Mouse (Mus musculus) stomach, embryonic 15.5 days (tissue): ENCODE measurements at regions not wholly inside any gene's neighbourhood (a gene's known extent, or its start where the extent isn't known, plus 50 kb on each side); places are given as distances from the start of the nearest gene placed in this dataset.

Source experiments
- ATAC-seq: fragments of 200-750 bp; cut with Nextera tagmentation; 2 replicates; pipeline ENCODE4 v1.8.0; 2017; ENCODE audit warnings: low read depth, moderate number of reproducible peaks, moderate TSS enrichment; ENCODE audit not compliant: insufficient read depth, low FRiP score
- H3K27ac ChIP-seq: fragments of 300-500 bp; sonication (generic); 2 replicates; pipeline ENCODE4 v1.5.1; 2015; ENCODE audit warnings: mild to moderate bottlenecking, inconsistent platforms
- H3K27me3 ChIP-seq: fragments of 300-500 bp; sonication (generic); replicated peaks from 2 replicates; pipeline ENCODE4 v1.6.1; 2015; ENCODE audit warnings: inconsistent platforms
- H3K36me3 ChIP-seq: fragments of 300-500 bp; sonication (generic); 2 replicates; pipeline ENCODE4 v1.6.1; 2015; ENCODE audit warnings: inconsistent platforms
- H3K4me1 ChIP-seq: fragments of 300-500 bp; sonication (generic); 2 replicates; pipeline ENCODE4 v1.6.1; 2015; ENCODE audit warnings: inconsistent platforms
- H3K4me2 ChIP-seq: fragments of 300-500 bp; sonication (generic); 2 replicates; pipeline ENCODE4 v1.6.1; 2015; ENCODE audit warnings: mild to moderate bottlenecking, inconsistent platforms
- H3K4me3 ChIP-seq: fragments of 300-500 bp; sonication (generic); replicated peaks from 2 replicates; pipeline ENCODE4 v1.5.1; 2015; ENCODE audit warnings: inconsistent platforms
- H3K9ac ChIP-seq: fragments of 300-500 bp; sonication (generic); 2 replicates; pipeline ENCODE4 v1.6.1; 2015; ENCODE audit warnings: inconsistent platforms
- H3K9me3 ChIP-seq: fragments of 300-500 bp; sonication (generic); 2 replicates; pipeline ENCODE4 v1.6.1; 2016; ENCODE audit warnings: inconsistent platforms
- WGBS: fragments of 180-500 bp; shearing (Covaris S2); methylation state at CpG from one replicate; pipeline ENCODE4 v1.1.7; 2015; 5-methylcytosine and 5-hydroxymethylcytosine counted together

DNA sequence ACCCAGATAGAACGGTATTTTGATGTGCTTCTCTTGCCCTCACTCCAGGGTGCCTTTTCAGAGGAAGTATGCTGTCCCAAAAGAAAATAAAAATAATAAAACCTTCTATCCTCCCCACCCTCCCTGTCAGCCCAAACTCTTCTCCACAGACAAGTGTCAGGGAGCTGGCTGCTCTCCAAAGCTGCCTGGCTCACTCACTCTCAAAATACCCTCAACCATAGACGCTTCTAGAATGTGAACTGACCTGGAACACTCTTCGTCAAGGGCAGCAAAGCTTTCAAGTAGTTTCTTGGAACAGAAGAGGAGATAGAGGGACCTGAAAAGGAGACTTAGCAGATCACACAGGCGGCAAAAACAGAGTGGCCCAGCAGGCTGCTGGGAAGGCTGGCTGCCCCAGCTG lies 291.4 kb upstream of the Zmiz1 start:
- Histone ChIP-seq H3K9ac (no peak overlapping the region), H3K9me3 (no peaks in the 10 kb centered on the region), H3K27ac (no peak overlapping the region), H3K4me2 (no peak overlapping the region), H3K4me1 (peaks cover 9% of the 10 kb centered on the region; the same call in 1 of the 2 replicates), H3K4me3 (no peak overlapping the region), H3K27me3 (no peaks in the 10 kb centered on the region), H3K36me3 (no peaks in the 10 kb centered on the region)
- 47% methylated on average over 4 of the region's 4 CpGs for WGBS
- ATAC-seq: no peak

DNA sequence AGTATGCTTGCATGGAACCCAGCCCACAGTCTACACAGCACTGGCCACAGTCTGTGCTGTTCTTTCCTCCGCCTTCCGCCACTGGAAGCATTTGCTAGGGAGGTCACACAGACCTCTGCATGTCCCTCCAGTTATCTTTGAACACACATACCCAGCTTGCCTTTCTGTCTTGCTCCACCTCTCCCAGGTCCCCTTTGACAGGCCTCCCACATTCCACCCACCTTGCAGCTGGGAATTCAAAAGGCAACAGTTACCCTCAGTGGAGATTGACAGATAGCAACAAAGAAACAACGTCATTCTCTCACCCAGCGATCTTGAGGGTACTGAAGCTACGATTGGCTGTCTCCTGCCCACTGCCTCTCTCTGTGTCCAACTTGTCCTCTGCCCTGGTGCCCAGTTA lies 290.7 kb upstream of the Zmiz1 start:
- no peak overlapping the region for H3K4me2 ChIP-seq

DNA sequence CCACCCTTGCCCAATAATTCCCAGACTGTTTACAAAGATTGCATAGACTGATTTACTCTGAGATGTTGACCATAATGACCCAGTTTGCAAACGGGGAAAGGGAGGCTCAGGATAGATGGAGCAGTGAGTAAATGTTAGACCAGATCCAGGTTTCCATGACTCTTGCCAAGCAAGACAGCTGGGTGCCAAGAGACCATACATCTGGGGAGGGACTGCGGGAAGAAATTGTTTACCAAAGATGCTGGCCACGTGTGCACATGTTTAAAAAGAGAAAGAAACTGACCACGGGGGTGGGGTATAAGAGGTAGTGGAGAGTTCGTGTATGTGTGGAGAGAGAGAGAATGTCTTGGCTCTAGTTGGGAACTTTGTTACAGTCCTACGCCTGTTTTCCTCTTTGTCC lies 285.7 kb upstream of the Zmiz1 start:
- no peak for ATAC-seq
- Histone ChIP-seq H3K27me3 (no peaks in the 10 kb centered on the region), H3K9ac (no peak overlapping the region), H3K4me1 (0 out of 2 replicates have a peak, but pooled peaks cover 14% of the 10 kb centered on the region), H3K36me3 (no peaks in the 10 kb centered on the region), H3K27ac (no peak overlapping the region), H3K9me3 (no peaks in the 10 kb centered on the region), H3K4me2 (no peak overlapping the region), H3K4me3 (no peak overlapping the region)
- 33% methylated on average over 6 of the region's 6 CpGs for WGBS

More for the DNA sequence above, 290.7 kb upstream of the Zmiz1 start:
- ATAC-seq: no peak
- Histone ChIP-seq H3K9ac (no peak overlapping the region), H3K4me3 (no peak overlapping the region), H3K27me3 (no peaks in the 10 kb centered on the region), H3K4me1 (peaks cover 12% of the 10 kb centered on the region; the same call in 1 of the 2 replicates), H3K36me3 (no peaks in the 10 kb centered on the region), H3K27ac (no peak overlapping the region), H3K9me3 (no peaks in the 10 kb centered on the region)
- 52% methylated on average over 5 of the region's 5 CpGs for WGBS

DNA sequence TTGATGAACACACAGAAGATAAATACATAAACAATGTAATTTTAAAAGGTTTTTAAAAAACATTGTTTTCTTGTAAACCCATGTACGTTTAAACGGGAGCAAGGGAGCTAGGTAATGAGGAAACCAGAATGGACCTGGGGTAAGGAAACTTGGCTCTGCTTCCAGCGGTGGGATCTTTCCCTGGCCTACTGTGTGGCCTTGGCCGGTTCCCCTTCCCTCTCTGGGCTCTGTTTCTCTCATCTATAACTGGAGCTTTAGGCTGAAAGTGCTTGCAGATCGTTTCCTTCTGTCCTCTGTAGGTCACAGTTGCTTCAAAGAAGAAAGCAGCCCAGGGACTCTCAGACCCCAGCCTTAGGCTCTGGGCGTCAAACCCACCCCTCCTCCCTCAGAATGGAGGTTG lies 285.1 kb upstream of the Zmiz1 start:
- H3K27ac ChIP-seq: no peak overlapping the region
- no peak for ATAC-seq
- H3K4me1 ChIP-seq: 0 out of 2 replicates have a peak, but pooled peaks cover 12% of the 10 kb centered on the region
- no peaks in the 10 kb centered on the region for H3K36me3 ChIP-seq
- no peak overlapping the region for H3K4me3 ChIP-seq
- no peak overlapping the region for H3K4me2 ChIP-seq
- no peak overlapping the region for H3K9ac ChIP-seq
- H3K9me3 ChIP-seq: no peaks in the 10 kb centered on the region
- H3K27me3 ChIP-seq: no peaks in the 10 kb centered on the region
- 66% methylated on average over 6 of the region's 6 CpGs for WGBS

DNA sequence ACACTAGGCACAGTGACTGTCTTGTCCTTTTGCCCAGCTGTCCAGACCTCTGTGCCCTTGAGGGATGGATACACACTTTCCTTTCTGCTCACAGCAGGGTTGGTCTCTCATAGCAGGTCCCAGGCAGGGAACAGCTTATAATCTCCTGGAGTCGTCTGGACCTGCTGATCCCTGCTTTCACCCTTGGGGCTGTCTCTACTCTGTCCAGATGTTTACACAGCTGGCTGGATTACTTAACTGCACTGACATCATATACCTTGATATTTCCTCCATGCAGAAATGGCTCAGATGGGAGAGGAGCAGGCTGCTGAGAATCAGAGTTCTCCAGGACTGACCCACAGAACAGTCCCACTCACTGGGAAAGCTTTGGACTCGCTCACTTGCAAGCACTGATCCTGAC lies 284.6 kb upstream of the Zmiz1 start:
- ATAC-seq: no peak; the same call in 1 of the 2 replicates
- no peaks in the 10 kb centered on the region for H3K36me3 ChIP-seq
- no peaks in the 10 kb centered on the region for H3K9me3 ChIP-seq
- no peak overlapping the region for H3K27ac ChIP-seq
- H3K4me3 ChIP-seq: no peak overlapping the region
- H3K27me3 ChIP-seq: no peaks in the 10 kb centered on the region
- WGBS: 34% methylated on average over 2 of the region's 2 CpGs
- H3K4me1 ChIP-seq: 0 out of 2 replicates have a peak, but pooled peaks cover 12% of the 10 kb centered on the region
- no peak overlapping the region for H3K9ac ChIP-seq
- no peak overlapping the region for H3K4me2 ChIP-seq

DNA sequence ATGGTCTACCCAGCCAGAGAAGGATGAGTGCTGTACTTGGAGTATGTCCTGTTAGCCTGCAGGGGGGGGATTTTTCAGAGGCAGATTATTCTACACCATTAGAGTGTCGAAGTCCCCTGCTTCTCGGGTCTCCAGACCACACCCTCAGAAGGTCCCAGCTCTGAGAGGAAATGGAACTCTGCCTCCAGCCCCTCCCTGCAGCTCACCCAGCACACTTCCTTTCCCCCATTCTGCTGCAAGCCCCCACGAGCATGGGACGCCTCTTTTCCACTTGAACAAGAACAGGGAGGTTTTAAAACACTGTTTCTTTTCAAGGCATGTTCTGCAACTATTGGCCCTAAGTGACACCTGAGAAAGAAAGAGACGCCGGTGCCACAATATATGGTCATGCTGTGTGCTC lies 282.8 kb upstream of the Zmiz1 start:
- no peak overlapping the region for H3K4me2 ChIP-seq
- H3K27ac ChIP-seq: no peak overlapping the region
- no peak for ATAC-seq
- H3K4me3 ChIP-seq: no peak overlapping the region
- H3K4me1 ChIP-seq: 0 out of 2 replicates have a peak, but pooled peaks cover 12% of the 10 kb centered on the region
- no peak overlapping the region for H3K9ac ChIP-seq
- H3K27me3 ChIP-seq: no peaks in the 10 kb centered on the region
- WGBS: 59% methylated on average over 6 of the region's 6 CpGs
- H3K9me3 ChIP-seq: no peaks in the 10 kb centered on the region
- H3K36me3 ChIP-seq: no peaks in the 10 kb centered on the region

DNA sequence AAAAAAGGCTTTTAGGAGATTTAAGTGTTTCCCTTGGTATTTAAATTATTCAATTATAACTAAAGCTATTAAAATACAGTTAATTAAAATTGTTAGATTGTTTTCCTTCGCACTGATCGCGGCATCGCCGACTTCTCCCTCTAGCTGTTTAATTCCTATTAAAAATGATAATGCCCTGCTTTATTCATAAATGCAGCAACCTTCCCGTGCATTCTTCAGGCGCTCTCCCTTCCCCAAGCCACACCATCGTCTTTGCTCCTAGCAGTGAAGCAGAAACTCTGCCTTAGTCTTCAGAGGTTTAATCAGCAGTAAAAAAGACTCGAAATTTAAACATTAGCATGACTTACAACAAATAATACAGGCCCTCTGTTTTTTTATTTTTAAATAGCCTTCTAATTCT lies 278.9 kb upstream of the Zmiz1 start:
- ATAC-seq: no peak
- no peak overlapping the region for H3K4me2 ChIP-seq
- WGBS: 73% methylated on average over 9 of the region's 9 CpGs

DNA sequence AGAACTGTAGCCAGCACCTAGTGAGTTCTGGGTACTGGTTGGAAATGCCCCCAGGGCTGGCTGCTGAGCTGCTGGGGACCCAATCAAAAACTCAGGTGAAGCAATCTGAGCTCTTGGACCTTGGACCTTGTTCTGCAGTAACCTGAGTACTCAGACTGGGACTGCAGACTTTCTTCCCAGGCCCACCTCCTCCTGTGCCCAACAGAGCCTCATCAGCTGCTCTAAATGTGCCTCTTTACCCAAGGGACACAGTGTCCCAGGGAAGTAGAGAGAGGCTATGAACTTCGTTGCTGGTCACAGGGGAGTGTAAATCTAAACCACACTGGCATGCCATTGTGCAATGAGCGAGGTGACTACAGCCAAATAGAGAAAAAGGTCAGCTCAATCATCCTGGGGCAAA lies 277.6 kb upstream of the Zmiz1 start:
- Histone ChIP-seq H3K36me3 (no peaks in the 10 kb centered on the region), H3K9ac (no peak overlapping the region), H3K9me3 (no peaks in the 10 kb centered on the region), H3K4me2 (no peak overlapping the region), H3K27ac (no peak overlapping the region), H3K4me1 (peaks cover 11% of the 10 kb centered on the region; the same call in 1 of the 2 replicates), H3K27me3 (no peaks in the 10 kb centered on the region), H3K4me3 (no peak overlapping the region)
- ATAC-seq: peak; percentile 73
- WGBS: 49% methylated on average over 2 of the region's 2 CpGs

More for the DNA sequence above, 278.9 kb upstream of the Zmiz1 start:
- Histone ChIP-seq H3K4me1 (no peaks in the 10 kb centered on the region), H3K27me3 (no peaks in the 10 kb centered on the region), H3K9me3 (no peaks in the 10 kb centered on the region), H3K27ac (no peak overlapping the region), H3K4me3 (no peak overlapping the region), H3K9ac (no peak overlapping the region), H3K36me3 (no peaks in the 10 kb centered on the region)

DNA sequence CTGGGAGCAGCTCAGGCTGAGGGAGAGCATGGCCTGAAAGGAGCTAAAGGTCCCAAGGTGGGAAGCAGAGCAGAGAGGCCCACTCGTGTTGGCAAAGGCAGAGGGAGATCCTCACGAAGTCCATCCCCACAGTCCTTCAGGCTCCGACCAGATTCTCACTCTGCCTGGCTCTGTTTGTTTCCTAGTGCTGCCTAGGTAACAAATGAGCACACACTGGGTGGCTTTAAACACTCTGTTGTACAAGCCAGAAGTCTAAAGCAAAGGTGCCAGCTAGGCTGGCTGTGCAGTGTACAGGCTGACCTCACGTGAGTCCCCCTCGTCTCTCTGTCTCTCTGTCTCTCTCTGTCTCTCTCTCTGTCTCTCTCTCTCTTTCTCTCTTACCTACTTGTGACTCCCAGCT lies 274.9 kb upstream of the Zmiz1 start:
- no peak for ATAC-seq
- Histone ChIP-seq H3K27ac (no peak overlapping the region), H3K4me2 (no peak overlapping the region), H3K4me1 (peaks cover 13% of the 10 kb centered on the region; the same call in 1 of the 2 replicates), H3K36me3 (no peaks in the 10 kb centered on the region), H3K9me3 (no peaks in the 10 kb centered on the region), H3K9ac (no peak overlapping the region), H3K27me3 (no peaks in the 10 kb centered on the region), H3K4me3 (no peak overlapping the region)
- WGBS: 48% methylated on average over 5 of the region's 5 CpGs

DNA sequence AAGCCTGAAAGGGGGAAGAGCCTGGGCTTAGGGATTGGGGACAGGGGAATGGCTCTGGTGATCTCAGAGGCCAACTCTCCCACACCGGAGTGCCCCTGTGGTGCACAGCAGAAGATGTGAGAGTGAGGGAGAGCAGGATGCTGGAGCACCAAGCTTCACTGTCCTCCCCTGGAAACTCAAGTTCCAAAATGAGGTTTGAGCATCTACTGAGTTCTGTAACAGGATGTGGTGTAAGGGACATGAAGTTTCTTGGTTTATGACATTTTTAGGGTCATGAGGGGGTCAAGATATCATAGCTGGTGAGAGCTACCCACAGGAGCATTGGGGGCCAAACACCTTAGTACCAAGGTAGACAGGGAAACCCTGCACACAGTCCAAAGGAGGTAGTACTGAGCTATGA lies 274.1 kb upstream of the Zmiz1 start:
- 89% methylated on average over 1 of the region's 1 CpGs for WGBS
- no peaks in the 10 kb centered on the region for H3K9me3 ChIP-seq
- H3K9ac ChIP-seq: no peak overlapping the region
- H3K36me3 ChIP-seq: no peaks in the 10 kb centered on the region
- ATAC-seq: no peak
- no peak overlapping the region for H3K27ac ChIP-seq
- no peak overlapping the region for H3K4me3 ChIP-seq
- no peak overlapping the region for H3K4me2 ChIP-seq
- peaks cover 13% of the 10 kb centered on the region; the same call in 1 of the 2 replicates for H3K4me1 ChIP-seq
- H3K27me3 ChIP-seq: no peaks in the 10 kb centered on the region

DNA sequence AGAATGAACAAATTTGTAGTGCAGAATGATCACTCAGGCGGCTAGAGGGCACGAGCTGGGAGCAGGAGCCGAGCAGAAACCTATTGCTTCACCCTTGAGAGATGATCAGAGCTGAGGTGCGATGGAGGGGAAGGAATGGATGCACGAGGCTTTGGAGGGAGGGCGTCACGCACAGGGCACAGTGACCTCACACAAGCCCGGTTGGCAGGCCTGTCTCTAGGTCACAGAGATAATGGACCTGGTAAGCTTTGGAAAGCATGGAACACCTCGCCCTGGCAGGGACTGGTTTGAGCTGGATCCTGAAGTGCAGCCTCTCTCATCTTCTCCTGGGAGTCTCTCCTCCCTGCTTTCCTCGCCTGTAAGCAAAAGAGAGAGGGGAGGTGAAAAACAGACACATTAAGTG lies 273.4 kb upstream of the Zmiz1 start:
- H3K27me3 ChIP-seq: no peaks in the 10 kb centered on the region
- H3K4me2 ChIP-seq: no peak overlapping the region
- H3K9ac ChIP-seq: no peak overlapping the region
- no peaks in the 10 kb centered on the region for H3K9me3 ChIP-seq
- 54% methylated on average over 10 of the region's 10 CpGs for WGBS
- H3K27ac ChIP-seq: peak overlapping the region; percentile 21
- no peaks in the 10 kb centered on the region for H3K36me3 ChIP-seq
- ATAC-seq: no peak
- H3K4me1 ChIP-seq: peaks cover 13% of the 10 kb centered on the region; the same call in 1 of the 2 replicates
- H3K4me3 ChIP-seq: no peak overlapping the region

DNA sequence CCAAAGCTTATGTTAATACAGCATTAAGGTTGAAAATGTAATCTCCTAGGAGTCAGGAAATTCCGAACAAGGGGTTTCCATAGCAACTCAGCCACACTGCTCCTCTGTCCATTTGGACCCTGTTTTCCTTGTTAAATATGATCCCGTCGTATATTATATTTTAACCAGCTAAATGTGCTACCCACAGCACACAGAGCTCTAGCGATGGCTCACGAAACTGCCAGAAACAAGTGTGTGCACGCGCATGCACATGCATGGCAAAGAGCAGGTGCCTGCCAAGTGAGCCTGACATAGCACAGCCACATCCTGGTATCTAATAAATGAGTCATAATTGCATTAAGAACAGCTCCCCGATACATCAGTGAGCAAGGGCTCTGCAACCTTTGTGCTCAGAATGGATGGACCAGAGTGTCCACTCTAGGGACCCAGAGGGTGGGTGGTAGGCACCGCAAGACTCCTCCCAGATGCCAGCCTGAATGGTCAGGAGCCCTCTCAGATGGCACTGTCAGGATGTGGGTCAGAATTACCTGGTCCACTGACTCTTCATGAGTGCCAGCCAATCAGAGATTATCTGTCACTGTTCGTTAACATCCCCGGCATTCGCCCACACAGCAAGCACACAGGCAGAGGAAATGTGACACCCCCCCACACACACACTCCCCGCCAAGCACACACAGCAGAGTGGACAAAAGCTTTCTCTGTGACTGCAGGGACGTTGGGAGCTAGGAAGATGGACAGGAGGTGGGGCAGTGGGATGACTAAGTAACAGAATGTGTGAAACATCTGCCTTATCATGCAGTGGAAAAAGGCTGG lies 272.8 kb upstream of the Zmiz1 start:
- 42% methylated on average over 14 of the region's 14 CpGs for WGBS
- Histone ChIP-seq H3K4me1 (peaks cover 18% of the 10 kb centered on the region; the same call in 1 of the 2 replicates), H3K36me3 (no peaks in the 10 kb centered on the region), H3K27me3 (no peaks in the 10 kb centered on the region), H3K27ac (peak overlapping the region; percentile 21), H3K9ac (no peak overlapping the region), H3K4me2 (no peak overlapping the region), H3K9me3 (no peaks in the 10 kb centered on the region), H3K4me3 (no peak overlapping the region)
- 0 out of 2 replicates have a peak, but pooled peaks have one; percentile 28 for ATAC-seq
